Mouse (Mus musculus): ENCODE results near the gene Zfp827. TPM values are rescaled to one million over a fixed set of nuclear protein-coding genes. Genes with fewer than 3 reads are reported as not detected.

Zfp827 gene
- polyA plus RNA-seq, 1 experiment from 2014 or later: 11.6 TPM

GRCm38 (mm10) chr8:79149880-79150279 lies 121.6 kb downstream of the Zfp827 start:
- no peak for ATAC-seq (ENCODE audit: insufficient number of reproducible peaks, low FRiP score, low TSS enrichment, low read depth)
- 0 out of 2 replicates have a peak, but pooled peaks cover 3% of the 10 kb centered on the region for H3K36me3 ChIP-seq (ENCODE audit: control insufficient read depth, insufficient read depth, low read length)
- H3K9me3 ChIP-seq (ENCODE audit: control insufficient read depth, low read length): no peaks in the 10 kb centered on the region
- no peaks in the 10 kb centered on the region for H3K4me1 ChIP-seq (ENCODE audit: control insufficient read depth, insufficient read depth, low read length)
- H3K27ac ChIP-seq (replicated peaks; ENCODE audit: low read depth, low read length): no peak overlapping the region
- H3K4me3 ChIP-seq (ENCODE audit: low read depth, low read length): no peak overlapping the region
- H3K27me3 ChIP-seq (ENCODE audit: control insufficient read depth, insufficient read depth, low read length): no peaks in the 10 kb centered on the region
- H3K9ac ChIP-seq (ENCODE audit: low read length): no peak overlapping the region
- H3K4me2 ChIP-seq (ENCODE audit: low read depth, severe bottlenecking): no peak overlapping the region
- WGBS: 95% methylated on average over 10 of the region's 10 CpGs
- DNase-seq (ENCODE audit: low spot score): no peak

- no peaks in the 10 kb centered on the region for H3K4me1 ChIP-seq (ENCODE audit: control insufficient read depth, insufficient read depth, low read length)
- H3K4me3 ChIP-seq (ENCODE audit: low read depth, low read length): no peak overlapping the region
- ATAC-seq (ENCODE audit: insufficient number of reproducible peaks, low FRiP score, low TSS enrichment, low read depth): no peak
- H3K27ac ChIP-seq (replicated peaks; ENCODE audit: low read depth, low read length): no peak overlapping the region
- no peak overlapping the region for H3K4me2 ChIP-seq (ENCODE audit: low read depth, severe bottlenecking)
- WGBS: 81% methylated on average over 11 of the region's 11 CpGs
- H3K9me3 ChIP-seq (ENCODE audit: control insufficient read depth, low read length): no peaks in the 10 kb centered on the region
- DNase-seq (ENCODE audit: low spot score): no peak
- H3K36me3 ChIP-seq (ENCODE audit: control insufficient read depth, insufficient read depth, low read length): 0 out of 2 replicates have a peak, but pooled peaks cover 3% of the 10 kb centered on the region
- no peaks in the 10 kb centered on the region for H3K27me3 ChIP-seq (ENCODE audit: control insufficient read depth, insufficient read depth, low read length)
- no peak overlapping the region for H3K9ac ChIP-seq (ENCODE audit: low read length)
These were observed 122.4 kb downstream of the Zfp827 start for GRCm38 (mm10) chr8:79150544-79151192.

GRCm38 (mm10) chr8:79151644-79152043 lies 123.4 kb downstream of the Zfp827 start:
- Histone ChIP-seq H3K27ac (replicated peaks; ENCODE audit: low read depth, low read length) (no peak overlapping the region), H3K4me2 (ENCODE audit: low read depth, severe bottlenecking) (no peak overlapping the region), H3K4me1 (ENCODE audit: control insufficient read depth, insufficient read depth, low read length) (no peaks in the 10 kb centered on the region), H3K27me3 (ENCODE audit: control insufficient read depth, insufficient read depth, low read length) (no peaks in the 10 kb centered on the region), H3K4me3 (ENCODE audit: low read depth, low read length) (no peak overlapping the region), H3K9ac (ENCODE audit: low read length) (no peak overlapping the region), H3K9me3 (ENCODE audit: control insufficient read depth, low read length) (no peaks in the 10 kb centered on the region), H3K36me3 (ENCODE audit: control insufficient read depth, insufficient read depth, low read length) (peaks cover 3% of the 10 kb centered on the region; the same call in 1 of the 2 replicates)
- DNase-seq (ENCODE audit: low spot score): no peak
- no peak for ATAC-seq (ENCODE audit: insufficient number of reproducible peaks, low FRiP score, low TSS enrichment, low read depth)
- 91% methylated on average over 4 of the region's 4 CpGs for WGBS

DNA sequence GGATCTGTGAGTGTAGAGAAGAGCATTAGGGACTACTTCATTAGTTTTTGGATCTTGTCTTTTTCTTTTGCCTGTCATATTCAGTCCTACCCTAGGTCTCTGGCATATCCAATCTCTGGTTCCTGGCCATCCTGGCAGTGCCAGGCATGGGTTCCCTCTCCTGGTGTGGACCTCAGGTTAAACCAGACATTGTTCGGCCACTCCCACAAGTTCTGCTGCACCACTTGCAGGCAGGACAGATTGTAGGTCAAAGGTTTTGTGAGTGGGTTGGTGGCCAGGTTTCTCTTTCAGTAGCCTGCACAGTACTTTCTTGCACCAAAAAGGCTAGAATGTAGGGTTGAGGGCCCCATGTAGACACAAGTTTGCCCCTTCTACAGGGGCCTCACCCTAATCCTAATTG lies 125.0 kb downstream of the Zfp827 start:
- Histone ChIP-seq H3K4me3 (ENCODE audit: low read depth, low read length) (no peak overlapping the region), H3K9ac (ENCODE audit: low read length) (no peak overlapping the region), H3K27ac (replicated peaks; ENCODE audit: low read depth, low read length) (no peak overlapping the region), H3K4me1 (ENCODE audit: control insufficient read depth, insufficient read depth, low read length) (peaks cover 4% of the 10 kb centered on the region; the same call in 1 of the 2 replicates), H3K9me3 (ENCODE audit: control insufficient read depth, low read length) (no peaks in the 10 kb centered on the region), H3K27me3 (ENCODE audit: control insufficient read depth, insufficient read depth, low read length) (no peaks in the 10 kb centered on the region), H3K4me2 (ENCODE audit: low read depth, severe bottlenecking) (no peak overlapping the region), H3K36me3 (ENCODE audit: control insufficient read depth, insufficient read depth, low read length) (peaks cover 3% of the 10 kb centered on the region; the same call in 1 of the 2 replicates)
- 89% methylated on average over 1 of the region's 1 CpGs for WGBS
- DNase-seq (ENCODE audit: low spot score): no peak
- no peak for ATAC-seq (ENCODE audit: insufficient number of reproducible peaks, low FRiP score, low TSS enrichment, low read depth)

DNA sequence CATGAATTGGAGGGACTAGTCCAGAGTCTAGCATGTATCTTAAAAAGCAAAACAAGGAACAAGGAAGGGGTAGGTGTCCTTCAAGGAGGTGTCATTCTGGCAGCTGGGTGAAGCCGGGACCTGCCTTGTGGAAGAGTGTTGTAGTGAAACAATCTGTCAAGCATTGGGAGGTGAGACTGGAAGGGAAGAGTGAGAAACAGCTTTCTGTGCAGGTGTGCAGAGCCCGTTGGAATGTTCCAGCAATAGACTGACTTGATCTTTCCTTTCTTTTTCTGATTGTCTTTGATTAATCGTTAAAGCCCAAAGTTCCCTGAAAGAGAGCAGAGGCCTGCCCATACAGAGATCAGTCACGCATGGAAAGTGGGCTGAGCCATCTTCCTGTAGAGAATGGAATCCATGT lies 125.4 kb downstream of the Zfp827 start:
- no peak overlapping the region for H3K9ac ChIP-seq (ENCODE audit: low read length)
- DNase-seq (ENCODE audit: low spot score) (no peak), ATAC-seq (ENCODE audit: insufficient number of reproducible peaks, low FRiP score, low TSS enrichment, low read depth) (no peak)
- H3K36me3 ChIP-seq (ENCODE audit: control insufficient read depth, insufficient read depth, low read length): peaks cover 3% of the 10 kb centered on the region; the same call in 1 of the 2 replicates
- no peaks in the 10 kb centered on the region for H3K27me3 ChIP-seq (ENCODE audit: control insufficient read depth, insufficient read depth, low read length)
- peaks cover 4% of the 10 kb centered on the region; the same call in 1 of the 2 replicates for H3K4me1 ChIP-seq (ENCODE audit: control insufficient read depth, insufficient read depth, low read length)
- no peak overlapping the region for H3K27ac ChIP-seq (replicated peaks; ENCODE audit: low read depth, low read length)
- 94% methylated on average over 4 of the region's 4 CpGs for WGBS
- H3K4me3 ChIP-seq (ENCODE audit: low read depth, low read length): no peak overlapping the region
- no peak overlapping the region for H3K4me2 ChIP-seq (ENCODE audit: low read depth, severe bottlenecking)
- H3K9me3 ChIP-seq (ENCODE audit: control insufficient read depth, low read length): no peaks in the 10 kb centered on the region

DNA sequence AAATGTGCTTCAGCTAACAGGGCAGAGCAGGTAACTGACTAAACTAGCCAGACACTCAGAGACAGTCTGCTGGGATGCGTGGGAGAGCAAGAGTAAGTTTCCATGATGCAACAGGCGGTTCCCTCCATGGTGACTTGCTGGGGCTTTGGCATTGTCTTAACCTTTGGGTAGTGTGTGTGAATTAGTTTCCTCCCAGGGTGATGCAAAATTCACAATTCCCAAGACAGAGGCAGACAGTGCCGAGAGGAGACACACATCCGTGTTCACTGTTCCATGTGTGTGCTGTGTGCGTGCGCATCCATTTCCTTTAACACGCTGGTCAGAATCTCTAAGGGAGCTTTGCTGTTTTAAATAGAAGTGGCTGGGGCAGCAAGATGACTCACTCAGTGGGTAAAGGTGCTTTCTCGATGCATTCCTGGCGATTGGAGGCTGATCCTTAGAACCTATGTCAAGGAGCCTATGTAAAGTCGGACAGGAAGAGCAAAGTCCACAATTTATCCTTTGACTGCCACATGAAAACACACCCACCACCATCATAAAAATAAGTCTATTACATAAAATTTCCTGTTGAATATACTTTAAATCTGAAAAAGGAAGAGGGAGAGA lies 127.4 kb downstream of the Zfp827 start:
- no peak overlapping the region for H3K4me2 ChIP-seq (ENCODE audit: low read depth, severe bottlenecking)
- H3K4me3 ChIP-seq (ENCODE audit: low read depth, low read length): no peak overlapping the region
- ATAC-seq (ENCODE audit: insufficient number of reproducible peaks, low FRiP score, low TSS enrichment, low read depth) (no peak), DNase-seq (ENCODE audit: low spot score) (no peak)
- H3K27ac ChIP-seq (replicated peaks; ENCODE audit: low read depth, low read length): no peak overlapping the region
- no peaks in the 10 kb centered on the region for H3K9me3 ChIP-seq (ENCODE audit: control insufficient read depth, low read length)
- H3K27me3 ChIP-seq (ENCODE audit: control insufficient read depth, insufficient read depth, low read length): no peaks in the 10 kb centered on the region
- 92% methylated on average over 10 of the region's 10 CpGs for WGBS
- H3K4me1 ChIP-seq (ENCODE audit: control insufficient read depth, insufficient read depth, low read length): peaks cover 4% of the 10 kb centered on the region; the same call in 1 of the 2 replicates
- peaks cover 3% of the 10 kb centered on the region; the same call in 1 of the 2 replicates for H3K36me3 ChIP-seq (ENCODE audit: control insufficient read depth, insufficient read depth, low read length)
- no peak overlapping the region for H3K9ac ChIP-seq (ENCODE audit: low read length)

DNA sequence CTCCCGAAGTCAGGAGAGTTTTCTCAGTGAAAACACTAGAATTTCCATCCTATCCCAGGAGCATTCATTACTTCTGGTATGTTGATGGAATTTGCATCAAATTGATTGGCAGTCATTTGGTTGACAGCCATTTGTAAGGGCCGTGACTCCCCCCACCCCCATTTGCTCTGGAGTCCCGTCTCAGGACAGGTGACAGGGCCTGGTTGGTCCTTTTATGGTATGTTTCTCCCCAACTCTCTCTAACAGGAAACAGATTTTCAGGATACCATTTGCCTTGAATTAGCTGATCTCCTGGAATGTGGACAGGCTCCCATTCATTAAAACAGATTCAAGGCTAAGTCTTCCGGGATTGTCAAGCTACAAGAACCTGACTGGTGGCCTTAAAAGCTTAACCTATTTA lies 129.1 kb downstream of the Zfp827 start:
- H3K9me3 ChIP-seq (ENCODE audit: control insufficient read depth, low read length): no peaks in the 10 kb centered on the region
- no peak overlapping the region for H3K27ac ChIP-seq (replicated peaks; ENCODE audit: low read depth, low read length)
- H3K4me2 ChIP-seq (ENCODE audit: low read depth, severe bottlenecking): no peak overlapping the region
- no peaks in the 10 kb centered on the region for H3K27me3 ChIP-seq (ENCODE audit: control insufficient read depth, insufficient read depth, low read length)
- 25% methylated on average over 4 of the region's 4 CpGs for WGBS
- no peak for ATAC-seq (ENCODE audit: insufficient number of reproducible peaks, low FRiP score, low TSS enrichment, low read depth)
- peaks cover 3% of the 10 kb centered on the region; the same call in 1 of the 2 replicates for H3K36me3 ChIP-seq (ENCODE audit: control insufficient read depth, insufficient read depth, low read length)
- peaks cover 4% of the 10 kb centered on the region; the same call in 1 of the 2 replicates for H3K4me1 ChIP-seq (ENCODE audit: control insufficient read depth, insufficient read depth, low read length)
- no peak overlapping the region for H3K4me3 ChIP-seq (ENCODE audit: low read depth, low read length)
- no peak for DNase-seq (ENCODE audit: low spot score)
- no peak overlapping the region for H3K9ac ChIP-seq (ENCODE audit: low read length)

DNA sequence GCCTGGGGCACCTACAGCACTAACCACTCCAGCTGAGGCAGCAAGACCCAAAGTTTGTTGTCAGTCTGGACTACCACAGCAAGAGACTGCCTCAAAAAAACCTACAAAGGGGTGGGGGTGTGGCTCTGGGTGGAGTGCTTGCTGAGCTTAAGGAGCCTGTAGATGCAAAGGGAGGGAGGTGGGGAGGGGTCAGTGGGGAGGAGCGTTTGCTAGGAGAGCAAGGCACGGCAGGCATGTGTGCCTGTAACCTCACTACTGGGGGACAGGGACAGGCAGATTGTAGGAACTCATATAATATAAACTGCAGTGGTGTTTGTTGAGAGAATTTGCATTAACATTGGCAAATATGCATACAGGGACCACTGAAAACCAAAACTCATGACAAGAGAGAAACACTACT lies 130.1 kb downstream of the Zfp827 start:
- Histone ChIP-seq H3K9me3 (ENCODE audit: control insufficient read depth, low read length) (no peaks in the 10 kb centered on the region), H3K4me1 (ENCODE audit: control insufficient read depth, insufficient read depth, low read length) (peaks cover 4% of the 10 kb centered on the region; the same call in 1 of the 2 replicates), H3K4me2 (ENCODE audit: low read depth, severe bottlenecking) (no peak overlapping the region), H3K36me3 (ENCODE audit: control insufficient read depth, insufficient read depth, low read length) (no peaks in the 10 kb centered on the region; the same call in 1 of the 2 replicates), H3K27me3 (ENCODE audit: control insufficient read depth, insufficient read depth, low read length) (no peaks in the 10 kb centered on the region), H3K9ac (ENCODE audit: low read length) (no peak overlapping the region), H3K27ac (replicated peaks; ENCODE audit: low read depth, low read length) (no peak overlapping the region), H3K4me3 (ENCODE audit: low read depth, low read length) (no peak overlapping the region)
- DNase-seq (ENCODE audit: low spot score) (no peak), ATAC-seq (ENCODE audit: insufficient number of reproducible peaks, low FRiP score, low TSS enrichment, low read depth) (no peak)
- WGBS: 41% methylated on average over 2 of the region's 2 CpGs
